Mouse (Mus musculus) brown adipose tissue, adult 24 weeks (tissue): ENCODE measurements around the gene Ugt1a9. TPM values are rescaled to one million over a fixed set of nuclear protein-coding genes. Genes with fewer than 3 reads are reported as not detected.
"Not testable (repeated sequence)": the region's sequence is repeated elsewhere in the genome, so short reads cannot be mapped to it uniquely, and the experiment has no call there.

Experiments used
- H3K27ac ChIP-seq: fragments of 200-500 bp; replicated peaks from 2 replicates; pipeline ENCODE4 v1.5.1; 2012; ENCODE audit warnings: low read depth, mild to moderate bottlenecking, low read length
- H3K4me1 ChIP-seq: fragments of 200-500 bp; 2 replicates; pipeline ENCODE4 v1.6.1; 2012; ENCODE audit warnings: low read length, mixed read lengths; ENCODE audit not compliant: control insufficient read depth, insufficient read depth, insufficient read length
- H3K4me3 ChIP-seq: fragments of 200-500 bp; 2 replicates; pipeline ENCODE4 v1.5.1; 2012; ENCODE audit warnings: low read depth, mild to moderate bottlenecking, low read length, moderate library complexity; ENCODE audit not compliant: insufficient read depth
- polyA plus RNA-seq: library from polyadenylated mRNA; stranded (reverse); fragments of >200 nt; gene quantifications from 2 replicates; pipeline ENCODE4 v1.2.4, GENCODE M21; 2012; ENCODE audit not compliant: missing spikeins, insufficient read depth, insufficient read length

The Ugt1a9 gene
- polyA plus RNA-seq = not detected in 2 replicates

GRCm38 (mm10) chr1:88070495-88070894, at the start of gene Ugt1a9:
Gene Ugt1a9, plus strand, starts transcription at chr1:88070800.
- Histone ChIP-seq H3K4me3 (no peak within 1 kb of the TSS), H3K27ac (no peak within 1 kb of the TSS), H3K4me1 (peaks cover 2% of the 10 kb centered on the region; the same call in 1 of the 2 replicates)

- H3K4me3 ChIP-seq, H3K4me1 ChIP-seq, H3K27ac ChIP-seq: not testable (repeated sequence)
These were observed 45.4 kb upstream of the Ugt1a9 start for GRCm38 (mm10) chr1:88025244-88025643.

GRCm38 (mm10) chr1:88043044-88043443, 27.6 kb upstream of the Ugt1a9 start:
- H3K4me1 ChIP-seq, H3K4me3 ChIP-seq, H3K27ac ChIP-seq: not testable (repeated sequence)

- H3K27ac ChIP-seq, H3K4me1 ChIP-seq, H3K4me3 ChIP-seq: not testable (repeated sequence)
These were observed 25.7 kb upstream of the Ugt1a9 start for GRCm38 (mm10) chr1:88044832-88045437.

GRCm38 (mm10) chr1:88047408-88047807, 23.2 kb upstream of the Ugt1a9 start:
- H3K27ac ChIP-seq, H3K4me3 ChIP-seq, H3K4me1 ChIP-seq: not testable (repeated sequence)

GRCm38 (mm10) chr1:88055088-88055487, 15.5 kb upstream of the Ugt1a9 start, which contains the start of gene Ugt1a10:
Gene Ugt1a10, plus strand, starts transcription at chr1:88055388.
- H3K4me3 ChIP-seq = no peak within 1 kb of the TSS
- no peak within 1 kb of the TSS for H3K27ac ChIP-seq
- no peaks in the 10 kb centered on the region for H3K4me1 ChIP-seq

- not testable (repeated sequence) for H3K27ac ChIP-seq, H3K4me1 ChIP-seq, H3K4me3 ChIP-seq
These were observed 4.0 kb upstream of the Ugt1a9 start for GRCm38 (mm10) chr1:88066472-88067102.

GRCm38 (mm10) chr1:88070902-88071301, 302 bp downstream of the Ugt1a9 start:
- no peak overlapping the region for H3K27ac ChIP-seq
- H3K4me3 ChIP-seq = no peak overlapping the region
- peaks cover 2% of the 10 kb centered on the region; the same call in 1 of the 2 replicates for H3K4me1 ChIP-seq

- peaks cover 2% of the 10 kb centered on the region; the same call in 1 of the 2 replicates for H3K4me1 ChIP-seq
These were observed 3.9 kb downstream of the Ugt1a9 start for GRCm38 (mm10) chr1:88074471-88074870.

GRCm38 (mm10) chr1:88077128-88077527, 6.5 kb downstream of the Ugt1a9 start:
- no peaks in the 10 kb centered on the region for H3K4me1 ChIP-seq
- H3K4me3 ChIP-seq = no peak overlapping the region
- H3K27ac ChIP-seq = no peak overlapping the region

More at GRCm38 (mm10) chr1:88074471-88074870, 3.9 kb downstream of the Ugt1a9 start:
- H3K4me3 ChIP-seq = no peak overlapping the region
- H3K27ac ChIP-seq = no peak overlapping the region

GRCm38 (mm10) chr1:88081670-88082069, 11.1 kb downstream of the Ugt1a9 start:
- H3K4me1 ChIP-seq = no peaks in the 10 kb centered on the region
- H3K4me3 ChIP-seq = no peak overlapping the region
- H3K27ac ChIP-seq = no peak overlapping the region

GRCm38 (mm10) chr1:88086125-88086524, 15.5 kb downstream of the Ugt1a9 start:
- Histone ChIP-seq H3K27ac (no peak overlapping the region), H3K4me1 (peaks cover 3% of the 10 kb centered on the region; the same call in 1 of the 2 replicates), H3K4me3 (no peak overlapping the region)

GRCm38 (mm10) chr1:88087513-88087912, 16.9 kb downstream of the Ugt1a9 start, which contains the start of gene Ugt1a8:
Gene Ugt1a8, plus strand, starts transcription at chr1:88087813.
- H3K4me1 ChIP-seq = peaks cover 3% of the 10 kb centered on the region; the same call in 1 of the 2 replicates
- no peak within 1 kb of the TSS for H3K4me3 ChIP-seq
- peak within 1 kb of the TSS; percentile 33; the same call in 1 of the 2 replicates for H3K27ac ChIP-seq

GRCm38 (mm10) chr1:88092341-88092740, 21.7 kb downstream of the Ugt1a9 start:
- no peak overlapping the region for H3K27ac ChIP-seq
- peaks cover 4% of the 10 kb centered on the region; the same call in 1 of the 2 replicates for H3K4me1 ChIP-seq
- H3K4me3 ChIP-seq = no peak overlapping the region

GRCm38 (mm10) chr1:88094270-88094676, 23.7 kb downstream of the Ugt1a9 start:
- not testable (repeated sequence) for H3K4me3 ChIP-seq, H3K4me1 ChIP-seq
- H3K27ac ChIP-seq = 0 out of 2 replicates have a peak overlapping the region, but pooled peaks have one; percentile 5
